Mouse (Mus musculus) small intestine, adult 2 months (tissue): Measurements from ENCODE around the gene Itga5. TPM values are rescaled to one million over a fixed set of nuclear protein-coding genes. Genes with fewer than 3 reads are reported as not detected.
A peak's percentile ranks its signal among the peaks of the same experiment; 100 is the strongest.

Experiments
- H3K27ac ChIP-seq: fragments of 200-500 bp; 2 replicates; pipeline ENCODE4 v1.5.1; 2012; ENCODE audit warnings: low read depth, low read length, control low read depth, inconsistent platforms; ENCODE audit not compliant: insufficient read depth
- H3K27me3 ChIP-seq: fragments of 200-500 bp; 2 replicates; pipeline ENCODE4 v1.6.1; 2012; ENCODE audit warnings: mild to moderate bottlenecking, moderate library complexity, low read length, inconsistent platforms; ENCODE audit not compliant: control insufficient read depth, insufficient read depth
- H3K36me3 ChIP-seq: fragments of 200-500 bp; 2 replicates; pipeline ENCODE4 v1.6.1; 2012; ENCODE audit warnings: mild to moderate bottlenecking, low read length, control low read depth, inconsistent platforms; ENCODE audit not compliant: control insufficient read depth, insufficient read depth
- H3K4me1 ChIP-seq: fragments of 200-500 bp; 2 replicates; pipeline ENCODE4 v1.6.1; 2012; ENCODE audit warnings: low read length, inconsistent platforms, mixed read lengths; ENCODE audit not compliant: control insufficient read depth, insufficient read depth, insufficient read length
- H3K4me3 ChIP-seq: fragments of 200-500 bp; 2 replicates; pipeline ENCODE4 v1.5.1; 2012; ENCODE audit warnings: low read depth, mild to moderate bottlenecking, control low read depth, inconsistent platforms, low read length, moderate library complexity
- CTCF ChIP-seq: fragments of 200-500 bp; IDR thresholded peaks from 2 replicates; pipeline ENCODE4 v1.5.1; 2012; ENCODE audit warnings: low read depth, mild to moderate bottlenecking, control low read depth, inconsistent platforms, low read length, moderate library complexity, mixed read lengths; ENCODE audit not compliant: insufficient replicate concordance, insufficient read length; ENCODE audit errors: extremely low read depth
- POLR2A ChIP-seq: fragments of 200-500 bp; IDR thresholded peaks from 2 replicates; pipeline ENCODE4 v1.6.1; 2012; ENCODE audit warnings: low read depth, mild to moderate bottlenecking, control low read depth, inconsistent platforms, low read length, moderate library complexity
- WGBS: fragments of 180-500 bp; shearing (Covaris S2); methylation state at CpG from one replicate; pipeline ENCODE4 v1.1.7; 2018; 5-methylcytosine and 5-hydroxymethylcytosine counted together
- polyA plus RNA-seq: library from polyadenylated mRNA; depleted of rRNA; stranded (reverse); fragments of >200 nt; gene quantifications from 2 replicates; pipeline ENCODE4 v1.2.3, GENCODE M21; 2012

Itga5 gene
- polyA plus RNA-seq, 1 experiment: 8.8 TPM

- Histone ChIP-seq H3K4me3 (no peak overlapping the region), H3K27ac (no peak overlapping the region), H3K36me3 (no peaks in the 10 kb centered on the region), H3K27me3 (peaks cover 8% of the 10 kb centered on the region), H3K4me1 (0 out of 2 replicates have a peak, but pooled peaks cover 3% of the 10 kb centered on the region)
- TF ChIP-seq CTCF (no peak), POLR2A (no peak)
- 35% methylated on average over 3 of the region's 3 CpGs for WGBS
Measured at GRCm38 (mm10) chr15:103335040-103335439, 31.5 kb downstream of the Itga5 start.

GRCm38 (mm10) chr15:103334194-103334593 lies 32.4 kb downstream of the Itga5 start:
- TF ChIP-seq CTCF: no peak
- TF ChIP-seq POLR2A: no peak
- Histone ChIP-seq H3K4me3 (no peak overlapping the region), H3K27ac (no peak overlapping the region), H3K4me1 (0 out of 2 replicates have a peak, but pooled peaks cover 3% of the 10 kb centered on the region), H3K27me3 (peaks cover 2% of the 10 kb centered on the region), H3K36me3 (no peaks in the 10 kb centered on the region)
- WGBS: 45% methylated on average over 2 of the region's 2 CpGs

- 81% methylated on average over 5 of the region's 5 CpGs for whole genome bisulfite sequencing
- H3K27ac ChIP-seq: no peak overlapping the region
- TF ChIP-seq CTCF (no peak), POLR2A (no peak)
Measured at GRCm38 (mm10) chr15:103333738-103334137, 32.8 kb downstream of the Itga5 start.

GRCm38 (mm10) chr15:103333081-103333615 lies 33.4 kb downstream of the Itga5 start:
- no peaks in the 10 kb centered on the region for H3K36me3 ChIP-seq
- H3K27me3 ChIP-seq: no peaks in the 10 kb centered on the region
- H3K4me3 ChIP-seq: peak overlapping the region; percentile 31; the same call in 1 of the 2 replicates
- H3K4me1 ChIP-seq: 0 out of 2 replicates have a peak, but pooled peaks cover 3% of the 10 kb centered on the region
- TF ChIP-seq CTCF: no peak
- TF ChIP-seq POLR2A: no peak
- WGBS: 61% methylated on average over 5 of the region's 5 CpGs
- peak overlapping the region; percentile 53; the same call in 1 of the 2 replicates for H3K27ac ChIP-seq

More at GRCm38 (mm10) chr15:103333738-103334137, 32.8 kb downstream of the Itga5 start:
- Histone ChIP-seq H3K36me3 (no peaks in the 10 kb centered on the region), H3K4me1 (0 out of 2 replicates have a peak, but pooled peaks cover 3% of the 10 kb centered on the region), H3K27me3 (no peaks in the 10 kb centered on the region), H3K4me3 (no peak overlapping the region)

- peaks cover 3% of the 10 kb centered on the region; the same call in 1 of the 2 replicates for H3K4me1 ChIP-seq
- H3K4me3 ChIP-seq: peak overlapping the region; percentile 72
- TF ChIP-seq POLR2A: no peak
- TF ChIP-seq CTCF: peak; percentile 96; the same call in 1 of the 2 replicates
- no peak overlapping the region for H3K27ac ChIP-seq
- H3K27me3 ChIP-seq: no peaks in the 10 kb centered on the region; the same call in 1 of the 2 replicates
- no peaks in the 10 kb centered on the region for H3K36me3 ChIP-seq
- WGBS: under 1% methylated on average over 35 of the region's 40 CpGs
Measured at GRCm38 (mm10) chr15:103323455-103324247, 42.9 kb downstream of the Itga5 start.

- H3K27me3 ChIP-seq: no peaks in the 10 kb centered on the region; the same call in 1 of the 2 replicates
- no peak for TF ChIP-seq CTCF
- no peak; the same call in 1 of the 2 replicates for TF ChIP-seq POLR2A
- H3K4me3 ChIP-seq: peak overlapping the region; percentile 72
- no peak overlapping the region for H3K27ac ChIP-seq
- WGBS: 6% methylated on average over 21 of the region's 26 CpGs
- no peaks in the 10 kb centered on the region for H3K36me3 ChIP-seq
- peaks cover 3% of the 10 kb centered on the region; the same call in 1 of the 2 replicates for H3K4me1 ChIP-seq
Measured at GRCm38 (mm10) chr15:103323070-103323454, 43.5 kb downstream of the Itga5 start.

GRCm38 (mm10) chr15:103322396-103322795 lies 44.2 kb downstream of the Itga5 start:
- 85% methylated on average over 4 of the region's 4 CpGs for WGBS
- TF ChIP-seq CTCF: no peak
- no peak for TF ChIP-seq POLR2A
- Histone ChIP-seq H3K27ac (no peak overlapping the region), H3K36me3 (no peaks in the 10 kb centered on the region), H3K27me3 (no peaks in the 10 kb centered on the region; the same call in 1 of the 2 replicates), H3K4me3 (no peak overlapping the region), H3K4me1 (peaks cover 3% of the 10 kb centered on the region; the same call in 1 of the 2 replicates)
